Mouse (Mus musculus) forebrain, postnatal 0 days (tissue): ENCODE measurements around the gene Golm1. TPM values are rescaled to one million over a fixed set of nuclear protein-coding genes. Genes with fewer than 3 reads are reported as not detected.
A peak's percentile ranks its signal among the peaks of the same experiment; 100 is the strongest.

Experiments used
- ATAC-seq: fragments of 200-750 bp; cut with Nextera tagmentation; 2 replicates; pipeline ENCODE4 v1.8.0; 2017; ENCODE audit warnings: mild to moderate bottlenecking, moderate library complexity
- DNase-seq: peaks from one replicate; pipeline ENCODE4 v3.0.0-alpha.2; 2015
- H3K27ac ChIP-seq: fragments of 300-500 bp; sonication (generic); 2 replicates; pipeline ENCODE4 v1.5.1; 2014; ENCODE audit warnings: low read depth, mild to moderate bottlenecking, antibody characterized with exemption, low read length, moderate library complexity, mixed read lengths
- H3K27me3 ChIP-seq: fragments of 300-500 bp; sonication (generic); 2 replicates; pipeline ENCODE4 v1.6.1; 2014; ENCODE audit warnings: mild to moderate bottlenecking, low read length, mixed read lengths; ENCODE audit not compliant: insufficient read depth
- H3K36me3 ChIP-seq: fragments of 300-500 bp; sonication (generic); 2 replicates; pipeline ENCODE4 v1.6.1; 2014; ENCODE audit warnings: mild to moderate bottlenecking, moderate library complexity; ENCODE audit not compliant: insufficient read depth
- H3K4me1 ChIP-seq: fragments of 300-500 bp; sonication (generic); 2 replicates; pipeline ENCODE4 v1.6.1; 2014; ENCODE audit warnings: antibody characterized with exemption; ENCODE audit not compliant: insufficient read depth
- H3K4me2 ChIP-seq: fragments of 300-500 bp; sonication (generic); 2 replicates; pipeline ENCODE4 v1.6.1; 2014; ENCODE audit warnings: low read depth, mild to moderate bottlenecking, moderate library complexity
- H3K4me3 ChIP-seq: fragments of 300-500 bp; sonication (generic); 2 replicates; pipeline ENCODE4 v1.5.1; 2014; ENCODE audit warnings: low read depth, low read length, mixed read lengths
- H3K9ac ChIP-seq: fragments of 300-500 bp; sonication (generic); 2 replicates; pipeline ENCODE4 v1.6.1; 2014; ENCODE audit warnings: mild to moderate bottlenecking
- H3K9me3 ChIP-seq: fragments of 300-500 bp; sonication (generic); 2 replicates; pipeline ENCODE4 v1.6.1; 2016; ENCODE audit warnings: low read length
- CTCF ChIP-seq: sonication (generic); IDR thresholded peaks from 2 replicates; pipeline ENCODE4 v1.5.1; 2016; ENCODE audit warnings: antibody characterized with exemption, control low read depth, low read depth
- WGBS: fragments of 180-500 bp; shearing (Covaris S2); extraction: QIAGEN DNeasy Blood & Tissue Kit; methylation state at CpG from one replicate; pipeline ENCODE4 v1.1.7; 2014; 5-methylcytosine and 5-hydroxymethylcytosine counted together
- polyA plus RNA-seq: library from polyadenylated mRNA; unstranded; fragments of >200 nt; fragmentation: Nextera tagmentation; extraction: Ambion mirVana; gene quantifications from 2 replicates; pipeline ENCODE4 v1.2.1, GENCODE M21; 2015
- total RNA-seq: library from RNA; depleted of rRNA; stranded (reverse); fragments of >200 nt; gene quantifications from 2 replicates; pipeline ENCODE4 v1.2.3, GENCODE M21; 2014

Golm1 gene
- total and polyA plus RNA-seq, 2 experiments from 2014 or later, result 18.6 to 23.2 TPM

GRCm38 (mm10) chr13:59676316-59677229, 962 bp upstream of the Golm1 start:
- Histone ChIP-seq H3K4me2 (no peak overlapping the region), H3K36me3 (no peaks in the 10 kb centered on the region), H3K27ac (no peak overlapping the region), H3K4me1 (0 out of 2 replicates have a peak, but pooled peaks cover 5% of the 10 kb centered on the region), H3K4me3 (no peak overlapping the region), H3K27me3 (no peaks in the 10 kb centered on the region), H3K9ac (no peak overlapping the region), H3K9me3 (no peaks in the 10 kb centered on the region)
- WGBS, result 79% methylated on average over 12 of the region's 12 CpGs
- ATAC-seq, result no peak
- TF ChIP-seq CTCF, result no peak
- no peak for DNase-seq

GRCm38 (mm10) chr13:59674761-59675150, 855 bp downstream of the Golm1 start:
- Histone ChIP-seq H3K4me2 (peak overlapping the region; percentile 85), H3K4me1 (0 out of 2 replicates have a peak, but pooled peaks cover 5% of the 10 kb centered on the region), H3K4me3 (peak overlapping the region; percentile 77), H3K9me3 (no peaks in the 10 kb centered on the region), H3K27ac (peak overlapping the region; percentile 81), H3K9ac (peak overlapping the region; percentile 77), H3K27me3 (no peaks in the 10 kb centered on the region), H3K36me3 (no peaks in the 10 kb centered on the region)
- DNase-seq (peak; percentile 47), ATAC-seq (peak; percentile 24; the same call in 1 of the 2 replicates)
- TF ChIP-seq CTCF, result no peak
- WGBS, result under 1% methylated on average over 13 of the region's 13 CpGs

DNA sequence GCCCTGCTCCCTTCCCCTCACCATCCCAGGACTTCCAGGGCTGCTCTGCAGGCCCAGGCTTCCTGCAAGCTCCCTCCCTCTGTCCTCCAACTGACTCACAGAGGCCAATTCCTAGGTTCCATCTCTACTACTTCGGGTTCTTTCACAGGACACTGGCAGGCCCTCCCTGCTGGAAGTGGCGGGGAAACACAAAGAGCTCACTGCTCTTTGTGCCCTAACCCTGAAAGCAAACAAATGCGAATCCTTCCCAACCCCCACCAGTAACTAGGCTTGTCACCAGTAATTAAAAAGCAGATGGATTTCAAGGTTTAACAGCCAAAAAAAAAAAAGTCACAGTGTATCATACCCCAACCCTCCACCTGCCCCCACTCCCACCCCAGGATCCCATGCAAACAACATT, 1.4 kb downstream of the Golm1 start:
- WGBS, result 3% methylated on average over 3 of the region's 3 CpGs
- Histone ChIP-seq H3K4me2 (peak overlapping the region; percentile 85), H3K36me3 (no peaks in the 10 kb centered on the region), H3K27me3 (no peaks in the 10 kb centered on the region), H3K4me3 (peak overlapping the region; percentile 77; the same call in 1 of the 2 replicates), H3K9me3 (no peaks in the 10 kb centered on the region), H3K4me1 (0 out of 2 replicates have a peak, but pooled peaks cover 5% of the 10 kb centered on the region), H3K9ac (peak overlapping the region; percentile 77), H3K27ac (0 out of 2 replicates have a peak overlapping the region, but pooled peaks have one; percentile 35)
- ATAC-seq, result no peak
- DNase-seq, result peak; percentile 24
- TF ChIP-seq CTCF, result no peak

GRCm38 (mm10) chr13:59673597-59673996, 2.0 kb downstream of the Golm1 start:
- H3K27me3 ChIP-seq, result no peaks in the 10 kb centered on the region
- H3K27ac ChIP-seq, result no peak overlapping the region
- no peaks in the 10 kb centered on the region for H3K36me3 ChIP-seq
- H3K4me1 ChIP-seq, result 0 out of 2 replicates have a peak, but pooled peaks cover 5% of the 10 kb centered on the region
- WGBS, result 24% methylated on average over 7 of the region's 7 CpGs
- ATAC-seq (no peak), DNase-seq (peak; percentile 10)
- no peak for TF ChIP-seq CTCF
- H3K9me3 ChIP-seq, result no peaks in the 10 kb centered on the region
- 0 out of 2 replicates have a peak overlapping the region, but pooled peaks have one; percentile 18 for H3K9ac ChIP-seq
- no peak overlapping the region for H3K4me3 ChIP-seq
- peak overlapping the region; percentile 85 for H3K4me2 ChIP-seq

GRCm38 (mm10) chr13:59672248-59672647, 3.4 kb downstream of the Golm1 start:
- Histone ChIP-seq H3K4me3 (no peak overlapping the region), H3K27me3 (no peaks in the 10 kb centered on the region), H3K4me1 (0 out of 2 replicates have a peak, but pooled peaks cover 5% of the 10 kb centered on the region), H3K27ac (no peak overlapping the region), H3K4me2 (no peak overlapping the region), H3K9me3 (no peaks in the 10 kb centered on the region), H3K36me3 (no peaks in the 10 kb centered on the region), H3K9ac (no peak overlapping the region)
- WGBS, result 70% methylated on average over 6 of the region's 6 CpGs
- DNase-seq (no peak), ATAC-seq (no peak)
- TF ChIP-seq CTCF, result no peak

- H3K27me3 ChIP-seq, result no peaks in the 10 kb centered on the region
- no peak for TF ChIP-seq CTCF
- 58% methylated on average over 2 of the region's 2 CpGs for WGBS
- DNase-seq, result no peak
- H3K9ac ChIP-seq, result no peak overlapping the region
- no peaks in the 10 kb centered on the region for H3K36me3 ChIP-seq
- no peak overlapping the region for H3K4me3 ChIP-seq
- no peaks in the 10 kb centered on the region for H3K9me3 ChIP-seq
- 0 out of 2 replicates have a peak, but pooled peaks cover 5% of the 10 kb centered on the region for H3K4me1 ChIP-seq
- no peak overlapping the region for H3K27ac ChIP-seq
- H3K4me2 ChIP-seq, result no peak overlapping the region
- no peak for ATAC-seq
Measured at GRCm38 (mm10) chr13:59671521-59671920, 4.1 kb downstream of the Golm1 start.

- H3K9ac ChIP-seq, result no peak overlapping the region
- H3K4me1 ChIP-seq, result 0 out of 2 replicates have a peak, but pooled peaks cover 5% of the 10 kb centered on the region
- DNase-seq (no peak), ATAC-seq (no peak)
- no peak overlapping the region for H3K4me2 ChIP-seq
- H3K27ac ChIP-seq, result no peak overlapping the region
- no peak for TF ChIP-seq CTCF
- H3K4me3 ChIP-seq, result no peak overlapping the region
- H3K27me3 ChIP-seq, result no peaks in the 10 kb centered on the region
- peaks cover 3% of the 10 kb centered on the region; the same call in 1 of the 2 replicates for H3K36me3 ChIP-seq
- H3K9me3 ChIP-seq, result no peaks in the 10 kb centered on the region
- WGBS, result 75% methylated on average over 10 of the region's 10 CpGs
Measured at GRCm38 (mm10) chr13:59669946-59670345, 5.7 kb downstream of the Golm1 start.
